Mouse (Mus musculus): ENCODE measurements around the gene Btn1a1. TPM values are rescaled to one million over a fixed set of nuclear protein-coding genes. Genes with fewer than 3 reads are reported as not detected.

The Btn1a1 gene
- polyA plus RNA-seq, 1 experiment from 2014 or later = not detected

GRCm38 (mm10) chr13:23475658-23476057, 10.0 kb upstream of the Btn1a1 start:
- Histone ChIP-seq H3K4me1 (replicated peaks; ENCODE audit: control insufficient read depth, insufficient read depth) (no peaks in the 10 kb centered on the region), H3K27ac (replicated peaks) (no peak overlapping the region), H3K4me3 (ENCODE audit: low read depth, low read length) (no peak overlapping the region), H3K4me2 (replicated peaks; ENCODE audit: low read depth) (no peak overlapping the region), H3K36me3 (ENCODE audit: control insufficient read depth, insufficient read depth, low read length) (no peaks in the 10 kb centered on the region), H3K9ac (ENCODE audit: low read length) (no peak overlapping the region), H3K9me3 (ENCODE audit: control insufficient read depth, low read length) (no peaks in the 10 kb centered on the region), H3K27me3 (ENCODE audit: control insufficient read depth, insufficient read depth, low read length) (no peaks in the 10 kb centered on the region)
- WGBS = 43% methylated on average over 2 of the region's 2 CpGs
- ATAC-seq (ENCODE audit: low FRiP score, low TSS enrichment) (no peak), DNase-seq (ENCODE audit: low spot score) (no peak)
- TF ChIP-seq CTCF (IDR thresholded peaks at IDR 0.05; ENCODE audit: low read depth) = no peak
- no peak for TF ChIP-seq EP300 (optimal IDR thresholded peaks at IDR 0.05)

- DNase-seq (ENCODE audit: low spot score) = peak; percentile 52
- H3K27ac ChIP-seq (replicated peaks) = no peak overlapping the region
- peak; percentile 51 for ATAC-seq (ENCODE audit: low FRiP score, low TSS enrichment)
- H3K9ac ChIP-seq (ENCODE audit: low read length) = no peak overlapping the region
- TF ChIP-seq CTCF (IDR thresholded peaks at IDR 0.05; ENCODE audit: low read depth) (no peak), EP300 (optimal IDR thresholded peaks at IDR 0.05) (no peak)
- WGBS = 4% methylated on average over 9 of the region's 9 CpGs
- H3K4me2 ChIP-seq (replicated peaks; ENCODE audit: low read depth) = no peak overlapping the region
- no peaks in the 10 kb centered on the region for H3K9me3 ChIP-seq (ENCODE audit: control insufficient read depth, low read length)
- no peaks in the 10 kb centered on the region for H3K27me3 ChIP-seq (ENCODE audit: control insufficient read depth, insufficient read depth, low read length)
- H3K4me1 ChIP-seq (replicated peaks; ENCODE audit: control insufficient read depth, insufficient read depth) = peaks cover 2% of the 10 kb centered on the region; the same call in 1 of the 2 replicates
- no peaks in the 10 kb centered on the region for H3K36me3 ChIP-seq (ENCODE audit: control insufficient read depth, insufficient read depth, low read length)
- no peak overlapping the region for H3K4me3 ChIP-seq (ENCODE audit: low read depth, low read length)
Observed at GRCm38 (mm10) chr13:23466911-23467310, 1.2 kb upstream of the Btn1a1 start.

GRCm38 (mm10) chr13:23466306-23466705, 605 bp upstream of the Btn1a1 start:
- no peak overlapping the region for H3K4me3 ChIP-seq (ENCODE audit: low read depth, low read length)
- H3K9ac ChIP-seq (ENCODE audit: low read length) = no peak overlapping the region
- TF ChIP-seq EP300 (optimal IDR thresholded peaks at IDR 0.05) (no peak), CTCF (IDR thresholded peaks at IDR 0.05; ENCODE audit: low read depth) (no peak)
- peaks cover 2% of the 10 kb centered on the region; the same call in 1 of the 2 replicates for H3K4me1 ChIP-seq (replicated peaks; ENCODE audit: control insufficient read depth, insufficient read depth)
- no peak overlapping the region for H3K27ac ChIP-seq (replicated peaks)
- DNase-seq (ENCODE audit: low spot score) (no peak), ATAC-seq (ENCODE audit: low FRiP score, low TSS enrichment) (no peak)
- no peak overlapping the region for H3K4me2 ChIP-seq (replicated peaks; ENCODE audit: low read depth)
- H3K36me3 ChIP-seq (ENCODE audit: control insufficient read depth, insufficient read depth, low read length) = no peaks in the 10 kb centered on the region
- no peaks in the 10 kb centered on the region for H3K9me3 ChIP-seq (ENCODE audit: control insufficient read depth, low read length)
- no peaks in the 10 kb centered on the region for H3K27me3 ChIP-seq (ENCODE audit: control insufficient read depth, insufficient read depth, low read length)
- WGBS = 63% methylated on average over 1 of the region's 1 CpGs

GRCm38 (mm10) chr13:23464841-23465366, 797 bp downstream of the Btn1a1 start:
- DNase-seq (ENCODE audit: low spot score) = peak; percentile 13
- Histone ChIP-seq H3K9me3 (ENCODE audit: control insufficient read depth, low read length) (no peaks in the 10 kb centered on the region), H3K36me3 (ENCODE audit: control insufficient read depth, insufficient read depth, low read length) (no peaks in the 10 kb centered on the region), H3K4me3 (ENCODE audit: low read depth, low read length) (peak overlapping the region; percentile 49), H3K27me3 (ENCODE audit: control insufficient read depth, insufficient read depth, low read length) (no peaks in the 10 kb centered on the region), H3K9ac (ENCODE audit: low read length) (peak overlapping the region; percentile 18), H3K4me2 (replicated peaks; ENCODE audit: low read depth) (peak overlapping the region; percentile 74), H3K4me1 (replicated peaks; ENCODE audit: control insufficient read depth, insufficient read depth) (peaks cover 2% of the 10 kb centered on the region; the same call in 1 of the 2 replicates), H3K27ac (replicated peaks) (no peak overlapping the region)
- WGBS = 16% methylated on average over 11 of the region's 11 CpGs
- ATAC-seq (ENCODE audit: low FRiP score, low TSS enrichment) = no peak
- no peak for TF ChIP-seq EP300 (optimal IDR thresholded peaks at IDR 0.05)

GRCm38 (mm10) chr13:23464224-23464637, 1.5 kb downstream of the Btn1a1 start:
- Histone ChIP-seq H3K27me3 (ENCODE audit: control insufficient read depth, insufficient read depth, low read length) (no peaks in the 10 kb centered on the region), H3K4me1 (replicated peaks; ENCODE audit: control insufficient read depth, insufficient read depth) (peaks cover 2% of the 10 kb centered on the region; the same call in 1 of the 2 replicates), H3K9me3 (ENCODE audit: control insufficient read depth, low read length) (no peaks in the 10 kb centered on the region), H3K36me3 (ENCODE audit: control insufficient read depth, insufficient read depth, low read length) (no peaks in the 10 kb centered on the region), H3K4me3 (ENCODE audit: low read depth, low read length) (peak overlapping the region; percentile 49), H3K9ac (ENCODE audit: low read length) (peak overlapping the region; percentile 50; the same call in 1 of the 2 replicates), H3K27ac (replicated peaks) (no peak overlapping the region), H3K4me2 (replicated peaks; ENCODE audit: low read depth) (peak overlapping the region; percentile 74)
- TF ChIP-seq EP300 (optimal IDR thresholded peaks at IDR 0.05) = no peak
- peak; percentile 9; the same call in 1 of the 2 replicates for TF ChIP-seq CTCF (IDR thresholded peaks at IDR 0.05; ENCODE audit: low read depth)
- DNase-seq (ENCODE audit: low spot score) (peak; percentile 37), ATAC-seq (ENCODE audit: low FRiP score, low TSS enrichment) (0 out of 2 replicates have a peak, but pooled peaks have one; percentile 45)
- WGBS = 2% methylated on average over 29 of the region's 29 CpGs
